Mouse (Mus musculus) neural tube, embryonic 13.5 days (tissue): ENCODE results near the gene Tmem94. TPM values are rescaled to one million over a fixed set of nuclear protein-coding genes. Genes with fewer than 3 reads are reported as not detected.

Experiments
- ATAC-seq: fragments of 200-750 bp; cut with Nextera tagmentation; 2 replicates; pipeline ENCODE4 v1.8.0; 2017; ENCODE audit warnings: low read depth, mild to moderate bottlenecking, moderate TSS enrichment, moderate library complexity
- H3K27ac ChIP-seq: fragments of 300-500 bp; sonication (generic); replicated peaks from 2 replicates; pipeline ENCODE4 v1.5.1; 2015; ENCODE audit warnings: moderate library complexity, mild to moderate bottlenecking, inconsistent platforms
- H3K27me3 ChIP-seq: fragments of 300-500 bp; sonication (generic); 2 replicates; pipeline ENCODE4 v1.6.1; 2015; ENCODE audit warnings: mild to moderate bottlenecking, inconsistent platforms
- H3K36me3 ChIP-seq: fragments of 300-500 bp; sonication (generic); 2 replicates; pipeline ENCODE4 v1.6.1; 2015; ENCODE audit warnings: mild to moderate bottlenecking, inconsistent platforms
- H3K4me1 ChIP-seq: fragments of 300-500 bp; sonication (generic); replicated peaks from 2 replicates; pipeline ENCODE4 v1.6.1; 2015; ENCODE audit warnings: inconsistent platforms
- H3K4me2 ChIP-seq: fragments of 300-500 bp; sonication (generic); 2 replicates; pipeline ENCODE4 v1.6.1; 2015; ENCODE audit warnings: inconsistent platforms, mild to moderate bottlenecking, moderate library complexity
- H3K4me3 ChIP-seq: fragments of 300-500 bp; sonication (generic); 2 replicates; pipeline ENCODE4 v1.5.1; 2015; ENCODE audit warnings: mild to moderate bottlenecking, inconsistent platforms
- H3K9ac ChIP-seq: fragments of 300-500 bp; sonication (generic); 2 replicates; pipeline ENCODE4 v1.6.1; 2015; ENCODE audit warnings: moderate library complexity, mild to moderate bottlenecking, inconsistent platforms
- H3K9me3 ChIP-seq: fragments of 300-500 bp; sonication (generic); 2 replicates; pipeline ENCODE4 v1.6.1; 2016; ENCODE audit warnings: inconsistent platforms
- WGBS: fragments of 180-500 bp; shearing (Covaris S2); methylation state at CpG from one replicate; pipeline ENCODE4 v1.1.7; 2015; 5-methylcytosine and 5-hydroxymethylcytosine counted together
- microRNA-seq: library from miRNA; unstranded; fragments of <30 nt; microRNA quantifications from one replicate; pipeline ENCODE4, GENCODE M21; 2016
- polyA plus RNA-seq: library from polyadenylated mRNA; unstranded; fragments of >200 nt; fragmentation: Nextera tagmentation; extraction: Ambion mirVana; gene quantifications from 2 replicates; pipeline ENCODE4 v1.2.1, GENCODE M21; 2015

The Tmem94 gene
- polyA plus RNA-seq, 1 experiment from 2014 or later, result 25.8 TPM

GRCm38 (mm10) chr11:115841044-115841443, 75.8 kb downstream of the Tmem94 start:
- Histone ChIP-seq H3K4me3 (no peak overlapping the region), H3K27me3 (no peaks in the 10 kb centered on the region), H3K4me1 (no peaks in the 10 kb centered on the region), H3K36me3 (no peaks in the 10 kb centered on the region), H3K9ac (no peak overlapping the region), H3K4me2 (no peak overlapping the region), H3K27ac (no peak overlapping the region), H3K9me3 (no peaks in the 10 kb centered on the region)
- no peak for ATAC-seq
- WGBS, result 85% methylated on average over 6 of the region's 6 CpGs

- 0 out of 2 replicates have a peak overlapping the region, but pooled peaks have one; percentile 22 for H3K9ac ChIP-seq
- H3K36me3 ChIP-seq, result no peaks in the 10 kb centered on the region
- no peak for ATAC-seq
- WGBS, result 46% methylated on average over 6 of the region's 6 CpGs
- H3K4me2 ChIP-seq, result no peak overlapping the region
- no peaks in the 10 kb centered on the region for H3K4me1 ChIP-seq
- no peaks in the 10 kb centered on the region for H3K9me3 ChIP-seq
- no peaks in the 10 kb centered on the region for H3K27me3 ChIP-seq
- H3K4me3 ChIP-seq, result no peak overlapping the region
- 0 out of 2 replicates have a peak overlapping the region, but pooled peaks have one; percentile 2 for H3K27ac ChIP-seq
Observed at GRCm38 (mm10) chr11:115841961-115842550, 76.8 kb downstream of the Tmem94 start.

- Histone ChIP-seq H3K27me3 (no peaks in the 10 kb centered on the region), H3K9ac (no peak overlapping the region), H3K4me1 (no peaks in the 10 kb centered on the region), H3K36me3 (no peaks in the 10 kb centered on the region), H3K9me3 (no peaks in the 10 kb centered on the region), H3K27ac (no peak overlapping the region), H3K4me3 (no peak overlapping the region), H3K4me2 (no peak overlapping the region)
- 91% methylated on average over 10 of the region's 14 CpGs for WGBS
- no peak for ATAC-seq
Observed at GRCm38 (mm10) chr11:115843141-115843890, 78.1 kb downstream of the Tmem94 start.

- H3K4me3 ChIP-seq, result no peak overlapping the region
- no peak overlapping the region for H3K4me2 ChIP-seq
- H3K4me1 ChIP-seq, result no peaks in the 10 kb centered on the region
- no peaks in the 10 kb centered on the region for H3K9me3 ChIP-seq
- H3K36me3 ChIP-seq, result no peaks in the 10 kb centered on the region
- ATAC-seq, result no peak
- H3K9ac ChIP-seq, result no peak overlapping the region
- H3K27me3 ChIP-seq, result no peaks in the 10 kb centered on the region
- WGBS, result 92% methylated on average over 5 of the region's 5 CpGs
- no peak overlapping the region for H3K27ac ChIP-seq
Observed at GRCm38 (mm10) chr11:115843891-115844239, 78.6 kb downstream of the Tmem94 start.

GRCm38 (mm10) chr11:115844240-115844639, 79.0 kb downstream of the Tmem94 start:
- H3K9me3 ChIP-seq, result no peaks in the 10 kb centered on the region
- H3K4me3 ChIP-seq, result no peak overlapping the region
- no peak overlapping the region for H3K27ac ChIP-seq
- no peak overlapping the region for H3K4me2 ChIP-seq
- no peaks in the 10 kb centered on the region for H3K36me3 ChIP-seq
- WGBS, result 85% methylated on average over 8 of the region's 8 CpGs
- H3K9ac ChIP-seq, result no peak overlapping the region
- no peaks in the 10 kb centered on the region for H3K27me3 ChIP-seq
- H3K4me1 ChIP-seq, result no peaks in the 10 kb centered on the region
- no peak for ATAC-seq

GRCm38 (mm10) chr11:115845819-115846218, 80.6 kb downstream of the Tmem94 start:
- Histone ChIP-seq H3K9me3 (no peaks in the 10 kb centered on the region), H3K9ac (no peak overlapping the region), H3K27me3 (no peaks in the 10 kb centered on the region), H3K4me3 (no peak overlapping the region), H3K27ac (no peak overlapping the region), H3K4me2 (no peak overlapping the region), H3K4me1 (no peaks in the 10 kb centered on the region), H3K36me3 (no peaks in the 10 kb centered on the region)
- ATAC-seq, result no peak
- WGBS, result 91% methylated on average over 2 of the region's 2 CpGs

Small RNA genes lying within 50 kb of the gene (microRNA-seq; reads per million reads assigned to microRNA genes)
- not detected for gene Mir5621

Other genes starting within 250 kb of the Tmem94 start
- 1,158 and 1,175 TPM in 2 replicates for gene Sumo2, start 229.2 kb upstream of the Tmem94 start, polyA plus RNA-seq
- gene Nup85, start 201.0 kb upstream of the Tmem94 start, polyA plus RNA-seq, result 99.8 and 119 TPM in 2 replicates
- 73.9 and 91.8 TPM in 2 replicates for gene Mrps7, start 161.5 kb upstream of the Tmem94 start, polyA plus RNA-seq
- gene Gga3, start 161.4 kb upstream of the Tmem94 start, polyA plus RNA-seq, result 36.1 and 36.4 TPM in 2 replicates
- 12.0 and 12.5 TPM in 2 replicates for gene Mif4gd, start 152.5 kb upstream of the Tmem94 start, polyA plus RNA-seq
- 33.0 and 37.5 TPM in 2 replicates for gene Slc25a19, start 137.1 kb upstream of the Tmem94 start, polyA plus RNA-seq
- 189 and 191 TPM in 2 replicates for gene Grb2, start 56.8 kb upstream of the Tmem94 start, polyA plus RNA-seq
- 13.8 and 15.2 TPM in 2 replicates for gene Caskin2, start 48.2 kb downstream of the Tmem94 start, polyA plus RNA-seq
- gene Tsen54, start 49.3 kb downstream of the Tmem94 start, polyA plus RNA-seq, result 22.7 and 23.4 TPM in 2 replicates
- gene Llgl2, start 58.6 kb downstream of the Tmem94 start, polyA plus RNA-seq, result 1.4 and 1.8 TPM in 2 replicates
- gene Myo15b, start 93.0 kb downstream of the Tmem94 start, polyA plus RNA-seq, result 0.10 TPM in 1 of 2 replicates, not detected in the other
- gene Smim5, start 134.5 kb downstream of the Tmem94 start, polyA plus RNA-seq, result 0.85 and 1.7 TPM in 2 replicates
- gene Smim6, start 146.6 kb downstream of the Tmem94 start, polyA plus RNA-seq, result 0.94 and 1.2 TPM in 2 replicates
- gene Sap30bp, start 167.8 kb downstream of the Tmem94 start, polyA plus RNA-seq, result 57.7 and 59.4 TPM in 2 replicates
- 22.5 and 23.5 TPM in 2 replicates for gene Recql5, start 168.0 kb downstream of the Tmem94 start, polyA plus RNA-seq
- 1.9 and 2.7 TPM in 2 replicates for gene Itgb4, start 209.3 kb downstream of the Tmem94 start, polyA plus RNA-seq
- gene Galk1, start 247.3 kb downstream of the Tmem94 start, polyA plus RNA-seq, result 73.9 and 74.4 TPM in 2 replicates